Mouse (Mus musculus): ENCODE measurements at regions not wholly inside any gene's neighbourhood (a gene's known extent, or its start where the extent isn't known, plus 50 kb on each side); places are given as distances from the start of the nearest gene placed in this dataset.

DNA sequence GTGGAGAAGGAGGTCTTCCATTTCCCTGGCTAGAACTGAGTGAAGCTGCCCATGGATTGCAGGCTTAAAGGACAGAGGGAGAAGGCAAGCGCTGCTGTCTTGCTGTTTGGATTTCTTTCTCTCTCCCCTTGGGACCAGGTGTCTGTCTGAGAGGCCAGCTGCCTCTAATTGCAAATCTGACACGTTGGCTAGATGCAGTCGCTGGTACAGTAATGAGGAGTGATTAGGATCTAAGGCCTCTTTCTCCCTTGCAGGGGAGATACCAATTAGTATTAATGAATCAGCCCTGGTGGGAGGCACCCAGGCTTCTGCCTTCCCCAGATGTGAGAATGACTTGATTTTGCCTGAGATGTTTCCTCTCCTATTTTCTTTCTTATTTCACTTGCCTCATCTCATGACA is 100.1 kb upstream of the Lyplal1 start:
- no peak overlapping the region for H3K9ac ChIP-seq (ENCODE audit: low read depth, low read length)
- no peak overlapping the region for H3K4me3 ChIP-seq (ENCODE audit: low read length)
- H3K36me3 ChIP-seq (ENCODE audit: control insufficient read depth, insufficient read depth, low read length): no peaks in the 10 kb centered on the region
- H3K4me1 ChIP-seq (ENCODE audit: control insufficient read depth, insufficient read depth, low read depth, low read length): no peaks in the 10 kb centered on the region; the same call in 1 of the 2 replicates
- WGBS: 13% methylated on average over 3 of the region's 3 CpGs
- no peaks in the 10 kb centered on the region for H3K27me3 ChIP-seq (replicated peaks; ENCODE audit: control insufficient read depth, insufficient read depth, low read length)
- H3K27ac ChIP-seq (ENCODE audit: low read depth, low read length): no peak overlapping the region
- ATAC-seq: 0 out of 2 replicates have a peak, but pooled peaks have one; percentile 27
- H3K9me3 ChIP-seq (ENCODE audit: control insufficient read depth, low read length): no peaks in the 10 kb centered on the region
- H3K4me2 ChIP-seq (ENCODE audit: low read length): no peak overlapping the region

DNA sequence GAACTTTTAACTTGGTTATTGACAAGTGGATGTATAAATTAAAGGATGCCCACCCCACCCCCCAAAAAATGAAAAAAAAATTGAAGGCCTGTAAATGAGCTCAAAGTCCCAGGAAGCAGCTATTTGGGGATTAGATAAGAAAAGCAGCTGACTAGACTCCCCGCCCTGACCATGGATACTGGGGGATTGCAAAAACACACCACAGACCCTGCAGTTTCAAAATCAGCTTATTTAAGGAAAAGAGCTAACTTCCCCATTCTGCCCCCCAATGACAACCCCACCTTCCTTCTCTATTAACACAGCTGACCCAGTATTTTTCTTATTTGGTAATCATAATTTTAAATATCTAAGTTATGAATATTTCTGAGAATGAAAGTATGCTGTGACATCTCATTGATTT is 87.0 kb upstream of the Lyplal1 start:
- H3K36me3 ChIP-seq (ENCODE audit: control insufficient read depth, insufficient read depth, low read length): no peaks in the 10 kb centered on the region
- no peaks in the 10 kb centered on the region for H3K9me3 ChIP-seq (ENCODE audit: control insufficient read depth, low read length)
- no peak overlapping the region for H3K4me3 ChIP-seq (ENCODE audit: low read length)
- no peak overlapping the region for H3K27ac ChIP-seq (ENCODE audit: low read depth, low read length)
- ATAC-seq: no peak
- no peak overlapping the region for H3K4me2 ChIP-seq (ENCODE audit: low read length)
- 94% methylated on average over 1 of the region's 1 CpGs for WGBS
- H3K9ac ChIP-seq (ENCODE audit: low read depth, low read length): no peak overlapping the region
- H3K4me1 ChIP-seq (ENCODE audit: control insufficient read depth, insufficient read depth, low read depth, low read length): no peaks in the 10 kb centered on the region
- H3K27me3 ChIP-seq (replicated peaks; ENCODE audit: control insufficient read depth, insufficient read depth, low read length): no peaks in the 10 kb centered on the region

DNA sequence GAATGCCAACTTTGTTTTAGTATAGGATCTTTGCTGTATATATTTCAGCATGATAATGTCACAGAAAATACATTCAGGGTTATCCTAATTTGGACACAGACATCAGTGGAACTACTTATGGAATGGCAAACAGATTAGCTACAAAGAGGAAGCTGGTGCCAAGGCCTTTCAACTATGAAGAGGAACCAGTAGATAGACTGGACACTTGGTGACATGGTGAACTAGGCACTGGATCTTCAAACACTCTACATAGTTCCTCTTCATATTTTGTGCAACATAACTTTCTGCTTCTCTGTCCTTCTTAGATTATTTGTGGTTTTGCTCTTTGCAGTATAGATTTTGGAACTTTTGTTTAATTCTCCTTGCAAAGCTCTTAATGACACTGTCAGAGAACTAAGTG is 85.4 kb upstream of the Lyplal1 start:
- Histone ChIP-seq H3K27me3 (replicated peaks; ENCODE audit: control insufficient read depth, insufficient read depth, low read length) (no peaks in the 10 kb centered on the region), H3K4me2 (ENCODE audit: low read length) (no peak overlapping the region), H3K27ac (ENCODE audit: low read depth, low read length) (no peak overlapping the region), H3K36me3 (ENCODE audit: control insufficient read depth, insufficient read depth, low read length) (no peaks in the 10 kb centered on the region), H3K4me1 (ENCODE audit: control insufficient read depth, insufficient read depth, low read depth, low read length) (no peaks in the 10 kb centered on the region), H3K9me3 (ENCODE audit: control insufficient read depth, low read length) (no peaks in the 10 kb centered on the region), H3K9ac (ENCODE audit: low read depth, low read length) (no peak overlapping the region), H3K4me3 (ENCODE audit: low read length) (no peak overlapping the region)
- no peak for ATAC-seq

DNA sequence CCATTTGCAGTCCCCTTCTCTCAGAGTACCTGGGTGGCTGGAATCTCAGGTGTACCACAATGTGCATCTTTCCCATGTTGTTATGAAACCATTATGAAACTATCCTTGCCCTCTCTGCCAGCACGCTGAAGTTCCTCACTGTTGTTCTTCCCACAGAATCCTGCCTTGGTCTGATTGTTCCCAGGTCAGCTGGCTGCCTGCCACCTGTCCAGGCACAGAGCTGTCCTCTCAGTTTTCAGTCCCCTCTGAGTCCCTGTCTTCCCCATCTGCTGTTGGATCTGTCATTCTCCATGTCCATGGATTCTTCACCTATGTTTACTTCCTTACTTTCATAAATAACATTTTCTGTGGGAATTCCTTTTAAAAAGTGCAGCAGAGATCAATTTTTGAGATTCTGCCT is 81.3 kb upstream of the Lyplal1 start:
- no peak overlapping the region for H3K4me2 ChIP-seq (ENCODE audit: low read length)
- no peaks in the 10 kb centered on the region for H3K27me3 ChIP-seq (replicated peaks; ENCODE audit: control insufficient read depth, insufficient read depth, low read length)
- no peaks in the 10 kb centered on the region for H3K36me3 ChIP-seq (ENCODE audit: control insufficient read depth, insufficient read depth, low read length)
- 80% methylated on average over 1 of the region's 1 CpGs for WGBS
- no peaks in the 10 kb centered on the region for H3K9me3 ChIP-seq (ENCODE audit: control insufficient read depth, low read length)
- no peaks in the 10 kb centered on the region for H3K4me1 ChIP-seq (ENCODE audit: control insufficient read depth, insufficient read depth, low read depth, low read length)
- H3K9ac ChIP-seq (ENCODE audit: low read depth, low read length): no peak overlapping the region
- H3K27ac ChIP-seq (ENCODE audit: low read depth, low read length): no peak overlapping the region
- H3K4me3 ChIP-seq (ENCODE audit: low read length): no peak overlapping the region
- no peak for ATAC-seq

DNA sequence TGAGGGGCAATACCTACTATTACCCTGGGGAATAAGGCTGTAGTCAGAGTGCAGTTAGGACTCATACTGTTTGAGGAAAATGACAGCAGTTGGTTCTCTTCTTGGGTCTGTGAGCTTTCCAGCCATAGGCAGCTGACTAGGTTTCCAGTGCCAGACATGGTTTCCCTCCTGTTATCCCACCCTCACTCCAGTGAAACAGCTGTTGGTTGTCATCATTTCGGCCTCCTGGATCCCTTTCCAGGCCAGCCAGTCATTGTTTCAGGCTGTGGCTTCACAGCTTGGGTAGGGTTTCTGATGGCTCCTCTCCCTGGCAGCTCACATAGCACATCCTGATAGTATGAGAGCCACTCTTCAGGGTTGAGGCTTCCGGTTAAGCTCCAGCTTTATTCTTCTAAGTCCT is 79.9 kb upstream of the Lyplal1 start:
- Histone ChIP-seq H3K4me1 (ENCODE audit: control insufficient read depth, insufficient read depth, low read depth, low read length) (no peaks in the 10 kb centered on the region), H3K27me3 (replicated peaks; ENCODE audit: control insufficient read depth, insufficient read depth, low read length) (no peaks in the 10 kb centered on the region), H3K9me3 (ENCODE audit: control insufficient read depth, low read length) (no peaks in the 10 kb centered on the region), H3K27ac (ENCODE audit: low read depth, low read length) (no peak overlapping the region), H3K4me2 (ENCODE audit: low read length) (no peak overlapping the region), H3K36me3 (ENCODE audit: control insufficient read depth, insufficient read depth, low read length) (no peaks in the 10 kb centered on the region), H3K4me3 (ENCODE audit: low read length) (no peak overlapping the region), H3K9ac (ENCODE audit: low read depth, low read length) (no peak overlapping the region)
- no peak for ATAC-seq
- 77% methylated on average over 2 of the region's 2 CpGs for WGBS

DNA sequence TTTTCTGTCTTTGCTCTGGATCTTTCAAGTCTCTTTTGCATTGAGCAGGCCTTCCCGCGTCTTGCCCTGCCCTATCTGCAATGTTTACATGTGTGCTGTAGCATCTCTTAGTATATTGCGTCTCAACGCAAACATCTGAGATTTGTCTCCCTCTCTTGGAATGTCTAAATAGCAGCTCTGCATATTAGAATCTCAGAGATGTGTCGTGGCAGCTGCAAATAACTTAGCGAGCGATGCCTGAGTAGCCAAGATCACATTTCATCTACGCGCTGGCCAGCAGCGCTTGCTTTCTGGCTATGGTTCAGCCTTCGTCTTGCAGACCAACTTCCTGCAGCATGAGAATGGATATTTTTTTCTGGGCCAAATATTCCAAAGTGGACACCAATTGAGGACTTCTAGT is 72.3 kb upstream of the Lyplal1 start:
- Histone ChIP-seq H3K9ac (ENCODE audit: low read depth, low read length) (no peak overlapping the region), H3K27me3 (replicated peaks; ENCODE audit: control insufficient read depth, insufficient read depth, low read length) (no peaks in the 10 kb centered on the region), H3K27ac (ENCODE audit: low read depth, low read length) (no peak overlapping the region), H3K36me3 (ENCODE audit: control insufficient read depth, insufficient read depth, low read length) (no peaks in the 10 kb centered on the region), H3K4me1 (ENCODE audit: control insufficient read depth, insufficient read depth, low read depth, low read length) (no peaks in the 10 kb centered on the region), H3K9me3 (ENCODE audit: control insufficient read depth, low read length) (no peaks in the 10 kb centered on the region), H3K4me3 (ENCODE audit: low read length) (no peak overlapping the region), H3K4me2 (ENCODE audit: low read length) (no peak overlapping the region)
- WGBS: 76% methylated on average over 11 of the region's 11 CpGs
- no peak for ATAC-seq

DNA sequence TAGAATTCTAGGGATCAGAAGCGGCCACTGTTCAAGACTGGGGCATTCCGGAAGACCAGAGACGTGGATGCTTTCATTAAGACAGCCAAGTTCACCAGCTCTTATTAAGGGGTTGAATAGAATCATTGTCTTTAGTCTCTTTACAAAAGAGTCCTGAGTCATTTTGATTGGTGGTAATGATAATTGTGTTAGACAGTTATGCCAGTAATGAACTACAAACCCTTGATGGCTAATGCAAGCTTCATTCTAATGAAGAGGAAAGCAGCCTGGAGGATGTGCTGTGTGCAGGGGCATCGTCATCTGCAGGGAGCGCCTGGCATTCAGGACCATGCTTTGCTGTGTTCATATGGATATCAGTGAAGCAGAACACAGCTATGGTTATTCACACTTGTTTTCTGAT is 70.3 kb upstream of the Lyplal1 start:
- H3K9me3 ChIP-seq (ENCODE audit: control insufficient read depth, low read length): no peaks in the 10 kb centered on the region
- H3K27ac ChIP-seq (ENCODE audit: low read depth, low read length): no peak overlapping the region
- H3K4me2 ChIP-seq (ENCODE audit: low read length): no peak overlapping the region
- 72% methylated on average over 5 of the region's 5 CpGs for WGBS
- no peaks in the 10 kb centered on the region for H3K27me3 ChIP-seq (replicated peaks; ENCODE audit: control insufficient read depth, insufficient read depth, low read length)
- no peak overlapping the region for H3K9ac ChIP-seq (ENCODE audit: low read depth, low read length)
- no peaks in the 10 kb centered on the region for H3K36me3 ChIP-seq (ENCODE audit: control insufficient read depth, insufficient read depth, low read length)
- ATAC-seq: no peak
- H3K4me1 ChIP-seq (ENCODE audit: control insufficient read depth, insufficient read depth, low read depth, low read length): peaks cover 10% of the 10 kb centered on the region
- H3K4me3 ChIP-seq (ENCODE audit: low read length): no peak overlapping the region

DNA sequence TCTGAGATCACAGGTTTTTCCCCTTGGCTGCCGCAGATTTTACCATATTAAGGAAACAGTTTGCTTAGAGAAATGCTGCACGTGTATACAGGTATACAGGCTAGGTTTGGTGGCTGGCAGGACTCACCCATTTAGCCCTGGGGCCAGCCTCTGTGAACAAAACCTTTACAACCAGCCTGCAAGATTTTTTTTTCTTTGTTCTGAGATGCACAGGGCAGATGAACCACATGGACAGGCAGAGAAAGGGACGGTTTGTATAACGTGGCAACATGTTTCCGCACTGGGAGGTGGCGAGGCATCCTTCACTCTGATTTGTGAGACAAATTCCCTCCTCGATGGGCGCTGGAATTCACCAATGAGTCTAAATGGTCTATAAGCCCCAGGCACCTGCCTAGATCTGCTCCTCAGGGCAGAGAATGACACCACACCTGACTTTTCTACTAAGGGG is 66.1 kb upstream of the Lyplal1 start:
- Histone ChIP-seq H3K27ac (ENCODE audit: low read depth, low read length) (no peak overlapping the region), H3K4me1 (ENCODE audit: control insufficient read depth, insufficient read depth, low read depth, low read length) (peaks cover 12% of the 10 kb centered on the region), H3K9ac (ENCODE audit: low read depth, low read length) (peak overlapping the region; percentile 1; the same call in 1 of the 2 replicates), H3K27me3 (replicated peaks; ENCODE audit: control insufficient read depth, insufficient read depth, low read length) (no peaks in the 10 kb centered on the region), H3K4me3 (ENCODE audit: low read length) (no peak overlapping the region; the same call in 1 of the 2 replicates), H3K36me3 (ENCODE audit: control insufficient read depth, insufficient read depth, low read length) (no peaks in the 10 kb centered on the region), H3K9me3 (ENCODE audit: control insufficient read depth, low read length) (no peaks in the 10 kb centered on the region), H3K4me2 (ENCODE audit: low read length) (peak overlapping the region; percentile 43)
- peak; percentile 14; the same call in 1 of the 2 replicates for ATAC-seq
- 61% methylated on average over 8 of the region's 8 CpGs for WGBS

DNA sequence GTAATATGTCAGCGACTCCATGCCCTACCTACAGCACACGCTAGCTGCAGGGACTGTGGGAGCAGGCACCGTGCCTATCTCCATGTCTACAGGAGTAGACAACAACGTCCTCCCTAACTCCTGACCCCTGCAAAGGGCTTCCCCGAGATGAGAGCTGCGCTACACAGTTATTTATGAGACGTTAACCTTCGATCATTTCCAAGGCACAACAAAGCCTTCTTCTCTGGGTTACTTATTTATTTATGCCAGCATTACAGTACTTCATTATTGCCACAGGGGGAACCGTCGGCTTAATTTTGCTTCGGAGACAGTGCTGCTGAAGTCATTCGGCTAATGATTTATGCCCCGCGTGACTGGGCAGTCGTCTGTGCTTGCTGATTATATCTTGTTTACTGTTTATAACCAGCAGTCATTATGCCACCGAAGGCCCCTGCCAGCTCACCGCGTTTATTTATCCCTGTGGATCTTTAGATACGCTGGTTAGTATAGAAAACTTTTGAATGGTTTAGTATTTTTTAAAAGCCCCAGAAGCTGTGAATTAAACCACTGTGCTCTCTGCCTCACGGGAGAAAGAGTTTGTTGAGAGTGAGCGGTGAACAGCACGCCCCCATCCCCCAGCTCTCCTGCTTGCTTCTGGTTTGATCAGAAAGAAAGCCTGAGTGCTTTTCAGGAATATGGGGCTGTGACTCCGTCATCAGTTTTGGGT is 65.5 kb upstream of the Lyplal1 start:
- no peaks in the 10 kb centered on the region for H3K36me3 ChIP-seq (ENCODE audit: control insufficient read depth, insufficient read depth, low read length)
- peak overlapping the region; percentile 15 for H3K4me3 ChIP-seq (ENCODE audit: low read length)
- 20% methylated on average over 23 of the region's 23 CpGs for WGBS
- peak; percentile 93 for ATAC-seq
- H3K27me3 ChIP-seq (replicated peaks; ENCODE audit: control insufficient read depth, insufficient read depth, low read length): no peaks in the 10 kb centered on the region
- H3K27ac ChIP-seq (ENCODE audit: low read depth, low read length): no peak overlapping the region; the same call in 1 of the 2 replicates
- H3K4me2 ChIP-seq (ENCODE audit: low read length): peak overlapping the region; percentile 43
- peaks cover 12% of the 10 kb centered on the region for H3K4me1 ChIP-seq (ENCODE audit: control insufficient read depth, insufficient read depth, low read depth, low read length)
- H3K9me3 ChIP-seq (ENCODE audit: control insufficient read depth, low read length): no peaks in the 10 kb centered on the region
- 0 out of 2 replicates have a peak overlapping the region, but pooled peaks have one; percentile 7 for H3K9ac ChIP-seq (ENCODE audit: low read depth, low read length)

All from hindbrain, embryonic 16.5 days (tissue).